Mouse (Mus musculus) retina, adult 2 months (tissue): Measurements from ENCODE around the gene Cnn1.
A peak's percentile ranks its signal among the peaks of the same experiment; 100 is the strongest.
"Not testable (repeated sequence)": the region's sequence is repeated elsewhere in the genome, so short reads cannot be mapped to it uniquely, and the experiment has no call there.

Experiments
- DNase-seq: peaks from one replicate; pipeline ENCODE4 v3.0.0-alpha.2; 2012; ENCODE audit warnings: low read depth, low spot score

Cnn1 gene

GRCm38 (mm10) chr9:22125246-22126027 lies 26.4 kb downstream of the Cnn1 start:
- DNase-seq: no peak

GRCm38 (mm10) chr9:22131226-22131981 lies 32.4 kb downstream of the Cnn1 start:
- no peak for DNase-seq

- DNase-seq: no peak
These were observed 33.2 kb downstream of the Cnn1 start for GRCm38 (mm10) chr9:22132220-22132619.

GRCm38 (mm10) chr9:22134246-22134890 lies 35.4 kb downstream of the Cnn1 start:
- DNase-seq: no peak

- no peak for DNase-seq
These were observed 36.1 kb downstream of the Cnn1 start for GRCm38 (mm10) chr9:22134988-22135643.

- no peak for DNase-seq
These were observed 36.8 kb downstream of the Cnn1 start, which contains the start of gene Acp5 for GRCm38 (mm10) chr9:22135644-22136390. Acp5 (minus strand) TSS chr9:22135711.

GRCm38 (mm10) chr9:22136765-22137547 lies 37.9 kb downstream of the Cnn1 start:
- no peak for DNase-seq

GRCm38 (mm10) chr9:22138480-22138879 lies 39.5 kb downstream of the Cnn1 start:
- DNase-seq: no peak

- no peak for DNase-seq
These were observed 40.7 kb downstream of the Cnn1 start for GRCm38 (mm10) chr9:22139746-22140145.

- peak; percentile 59 for DNase-seq
These were observed 44.4 kb downstream of the Cnn1 start for GRCm38 (mm10) chr9:22143108-22144037.

- DNase-seq: no peak
These were observed 45.4 kb downstream of the Cnn1 start for GRCm38 (mm10) chr9:22144304-22144965.

GRCm38 (mm10) chr9:22149426-22150248 lies 50.6 kb downstream of the Cnn1 start:
- no peak for DNase-seq

- not testable (repeated sequence) for DNase-seq
These were observed 51.3 kb downstream of the Cnn1 start for GRCm38 (mm10) chr9:22150249-22150693.

GRCm38 (mm10) chr9:22150946-22151345 lies 51.9 kb downstream of the Cnn1 start:
- DNase-seq: no peak

GRCm38 (mm10) chr9:22153810-22154209 lies 54.8 kb downstream of the Cnn1 start:
- no peak for DNase-seq

GRCm38 (mm10) chr9:22155614-22156013 lies 56.6 kb downstream of the Cnn1 start:
- peak; percentile 47 for DNase-seq

GRCm38 (mm10) chr9:22156497-22157245 lies 57.7 kb downstream of the Cnn1 start, which contains the start of gene Pigyl:
Pigyl (plus strand) TSS chr9:22156846.
- peak; percentile 93 for DNase-seq
